Mouse (Mus musculus) neural tube, embryonic 10.5 days (tissue): ENCODE results near the gene Fam168b.

Experiments used
- DNase-seq: peaks from one replicate; pipeline ENCODE4 v3.0.0-alpha.2; 2017; ENCODE audit warnings: low spot score; ENCODE audit errors: extremely low spot score

The Fam168b gene

GRCm38 (mm10) chr1:34851562-34851961, 8.7 kb upstream of the Fam168b start:
- no peak for DNase-seq

- peak; percentile 24 for DNase-seq
Observed at GRCm38 (mm10) chr1:34850343-34851136, 7.7 kb upstream of the Fam168b start.

DNA sequence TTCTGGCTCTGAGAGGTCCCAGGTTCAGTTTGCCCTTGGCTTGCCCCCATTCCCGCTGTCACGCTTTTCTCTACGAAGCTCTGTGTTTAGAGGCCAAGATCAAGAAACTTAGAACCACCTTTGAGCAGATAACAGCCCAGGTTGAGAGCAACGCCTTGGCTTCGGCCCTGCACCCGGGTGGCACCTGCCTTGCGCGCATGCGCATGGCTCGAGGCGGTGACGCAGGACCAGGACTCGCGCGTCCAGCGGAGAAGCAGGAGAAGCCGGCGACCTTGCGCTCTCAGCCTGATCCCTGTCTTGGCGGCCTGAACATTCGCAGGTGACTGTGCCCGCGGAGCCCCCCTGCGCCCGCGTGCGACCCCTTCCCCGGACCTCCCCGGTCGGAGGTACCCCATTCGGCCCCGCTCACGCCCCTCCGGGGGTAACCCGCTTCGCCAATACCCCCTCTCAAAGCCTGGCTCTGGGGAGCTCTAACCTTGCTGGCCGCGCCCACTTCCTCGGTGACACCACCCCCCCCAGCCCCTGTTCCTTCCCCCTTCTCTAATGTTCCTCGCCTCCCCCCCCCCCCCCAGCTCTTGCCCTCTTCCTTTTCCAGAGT, 7.0 kb upstream of the Fam168b start, which contains the start of gene Plekhb2:
TSS of gene Plekhb2 (plus strand) at position 232 of the 598 bp plus-strand sequence.
- DNase-seq: peak; percentile 83

- DNase-seq: no peak
Observed at GRCm38 (mm10) chr1:34847070-34847469, 4.2 kb upstream of the Fam168b start.

DNA sequence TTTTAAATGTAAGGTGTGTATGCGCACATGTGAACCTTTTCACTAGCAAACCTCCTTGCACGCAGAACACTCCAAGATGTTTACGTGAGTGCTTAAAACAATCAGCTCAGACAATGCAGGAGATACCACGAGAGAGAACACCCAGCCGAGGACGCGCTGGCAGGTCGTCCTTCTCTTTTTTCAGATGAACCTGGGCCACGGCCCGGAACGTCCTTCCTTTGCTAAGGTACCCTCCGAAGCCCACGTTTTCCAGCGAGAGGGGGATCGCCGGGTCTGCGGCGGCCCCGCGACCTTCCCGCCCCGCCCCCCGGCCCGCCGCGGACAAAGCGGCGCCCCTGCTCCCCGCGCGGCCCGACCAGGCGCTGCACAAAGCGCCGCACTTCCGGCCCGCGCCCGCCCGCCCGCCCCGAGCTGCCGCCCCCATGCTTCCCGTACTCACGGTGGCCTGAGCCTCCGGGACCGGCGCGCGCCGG, 440 bp downstream of the Fam168b start:
- DNase-seq: peak; percentile 78

- DNase-seq: peak; percentile 22
Observed at GRCm38 (mm10) chr1:34841709-34842388, 1.0 kb downstream of the Fam168b start.

GRCm38 (mm10) chr1:34839241-34839640, 3.6 kb downstream of the Fam168b start:
- DNase-seq: no peak

DNA sequence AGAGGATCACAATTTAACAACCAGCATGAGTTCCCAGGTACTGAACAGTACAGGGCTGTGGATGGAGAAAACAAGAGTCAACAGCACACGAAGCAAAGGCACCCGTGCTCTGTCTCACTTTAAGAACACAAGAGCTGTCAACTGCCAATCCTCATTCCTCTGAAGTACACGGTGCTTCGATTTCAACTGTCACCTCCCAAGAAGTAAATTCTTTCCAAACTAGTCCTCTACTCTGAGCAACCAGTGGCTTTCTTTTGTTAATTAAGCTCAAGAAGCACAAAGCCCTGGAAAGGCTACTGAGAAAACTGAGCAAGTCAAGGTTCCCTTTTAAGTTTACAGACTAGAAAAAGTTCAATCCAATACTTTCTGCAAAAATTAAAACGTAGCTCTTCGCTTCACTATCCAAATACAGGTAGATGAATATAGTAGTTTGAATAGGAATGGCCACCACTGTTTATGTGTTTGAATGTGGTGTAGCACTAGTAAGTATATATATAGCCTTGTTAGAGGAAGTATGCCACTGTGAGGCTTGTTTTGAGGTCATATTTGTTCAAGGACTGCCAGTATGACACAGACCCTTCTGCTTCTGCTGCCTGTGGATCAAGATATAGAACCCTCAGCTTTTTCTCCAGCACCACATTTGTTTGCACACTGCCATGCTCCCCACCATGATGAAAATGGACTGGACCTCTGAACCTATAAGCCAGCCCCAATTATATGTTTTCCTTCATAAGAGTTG, 4.7 kb downstream of the Fam168b start:
- DNase-seq: no peak

- no peak for DNase-seq
Observed at GRCm38 (mm10) chr1:34834904-34835303, 8.0 kb downstream of the Fam168b start.

DNA sequence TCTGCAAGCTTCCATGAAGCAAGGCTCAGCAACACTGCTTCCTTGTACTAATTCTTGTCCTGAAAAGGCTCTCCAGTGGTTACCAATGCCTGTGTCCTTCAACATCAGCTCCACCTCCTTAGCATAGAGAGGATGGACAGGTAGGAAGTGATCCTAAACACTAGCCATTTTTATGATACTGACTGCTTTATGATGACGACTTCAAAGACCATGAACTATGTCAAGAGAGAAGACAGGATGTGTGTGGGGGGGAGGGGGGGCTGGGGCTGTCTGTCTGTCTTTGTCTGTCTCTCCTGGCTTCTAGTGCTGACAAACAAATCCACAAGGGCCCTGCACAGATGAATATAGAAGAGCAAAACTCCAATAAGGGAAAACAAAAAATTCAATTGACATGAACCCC, 11.5 kb downstream of the Fam168b start:
- DNase-seq: no peak

GRCm38 (mm10) chr1:34830934-34831333, 11.9 kb downstream of the Fam168b start:
- no peak for DNase-seq

DNA sequence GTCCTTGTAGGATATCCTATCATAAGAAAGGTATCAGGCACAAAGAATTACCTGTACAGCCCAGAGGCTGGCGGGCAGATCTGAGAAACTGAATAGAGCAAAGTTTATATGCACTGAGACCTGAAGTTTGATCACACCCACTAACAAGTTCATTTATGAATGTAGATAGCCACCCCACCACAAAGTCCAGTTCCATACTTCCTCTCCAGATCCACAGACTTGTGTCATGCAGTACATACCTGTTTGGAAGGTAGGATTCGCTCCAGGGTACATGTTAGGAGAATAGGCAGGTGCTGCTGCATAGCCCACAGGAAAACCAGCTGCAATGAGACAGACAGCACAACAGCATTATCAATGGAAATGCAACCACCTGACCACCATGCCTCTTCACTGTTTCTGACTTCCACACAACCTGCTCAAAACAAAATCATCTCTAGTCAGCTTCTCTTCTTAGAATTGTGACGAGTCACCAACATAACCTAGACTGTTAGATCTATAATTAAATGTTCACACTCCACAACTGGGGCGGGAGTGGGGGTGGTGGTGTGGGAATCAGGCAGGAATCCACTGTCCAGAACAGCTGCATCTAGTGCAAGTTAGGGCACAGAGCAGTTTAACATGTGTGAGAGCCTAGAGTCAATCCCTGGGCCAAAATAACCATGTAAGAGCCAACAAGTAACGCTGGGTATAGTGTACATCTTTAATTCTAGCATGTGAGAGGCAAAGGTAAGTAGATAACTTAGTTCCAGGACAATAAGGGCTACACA, 14.2 kb downstream of the Fam168b start:
- DNase-seq: no peak

- DNase-seq: no peak
Observed at GRCm38 (mm10) chr1:34827900-34828299, 15.0 kb downstream of the Fam168b start.

GRCm38 (mm10) chr1:34825909-34826308, 17.0 kb downstream of the Fam168b start:
- DNase-seq: no peak

- DNase-seq: no peak
Observed at GRCm38 (mm10) chr1:34824208-34824607, 18.7 kb downstream of the Fam168b start.

DNA sequence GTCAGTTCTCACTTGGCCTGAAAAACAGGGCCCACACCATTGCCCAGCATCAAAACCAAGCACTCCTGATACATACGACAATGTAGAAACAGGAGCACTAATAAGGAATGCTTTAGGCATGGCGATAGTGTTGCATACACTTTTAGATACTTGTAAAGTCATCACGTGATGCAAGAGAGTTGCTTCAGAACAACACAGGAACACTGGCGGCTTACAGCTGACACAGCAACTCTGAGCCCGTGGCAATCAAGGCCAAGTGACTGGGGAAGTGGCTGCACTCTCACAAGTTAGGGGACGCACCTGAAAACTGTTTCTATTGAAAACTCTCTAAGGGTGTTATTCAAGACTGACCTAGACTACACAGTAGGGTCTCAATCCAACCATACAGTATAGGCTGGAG, 19.5 kb downstream of the Fam168b start:
- DNase-seq: no peak

DNA sequence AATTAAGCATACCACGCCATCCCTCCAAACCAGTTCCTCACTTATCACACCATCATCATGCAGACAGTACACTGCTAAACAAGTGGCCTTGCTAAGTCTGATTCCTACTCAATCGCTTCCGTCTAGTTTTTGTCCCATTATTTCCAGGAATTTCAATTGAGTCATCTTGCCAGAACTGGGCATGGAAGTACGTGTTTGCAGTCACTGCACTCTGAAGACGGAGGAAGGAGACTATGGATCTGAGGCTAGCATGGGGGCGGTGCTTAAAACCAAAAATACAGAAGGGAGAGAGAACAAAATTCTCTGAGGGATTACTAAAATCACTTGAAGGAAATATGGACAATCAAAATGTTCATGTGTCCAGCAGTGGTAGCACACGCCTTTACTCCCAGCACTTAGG, 20.1 kb downstream of the Fam168b start:
- DNase-seq: no peak

- no peak for DNase-seq
Observed at GRCm38 (mm10) chr1:34822003-34822402, 20.9 kb downstream of the Fam168b start.

DNA sequence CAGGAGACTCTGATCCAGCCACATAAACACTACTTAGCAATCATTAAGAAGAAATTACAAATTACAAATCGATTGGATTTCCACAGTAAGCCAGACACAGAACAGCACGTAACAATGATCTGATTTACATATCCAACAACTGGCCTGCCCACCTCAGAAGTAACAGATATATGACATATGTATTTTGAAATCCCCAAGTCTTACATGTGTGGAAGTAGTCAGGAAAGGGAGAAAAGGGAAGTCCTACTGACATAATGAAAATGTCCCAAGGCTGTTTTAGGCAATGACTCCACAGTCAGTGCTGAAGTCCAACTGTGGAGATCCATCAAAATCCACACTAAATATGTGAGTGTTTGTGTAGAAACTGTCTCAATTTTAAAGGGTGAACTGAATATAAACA, 21.5 kb downstream of the Fam168b start:
- no peak for DNase-seq

- DNase-seq: no peak
Observed at GRCm38 (mm10) chr1:34819225-34819910, 23.5 kb downstream of the Fam168b start.
